Mouse (Mus musculus): ENCODE measurements around the gene Carns1.
A peak's percentile ranks its signal among the peaks of the same experiment; 100 is the strongest.

The Carns1 gene

GRCm38 (mm10) chr19:4202149-4202548, 26.9 kb upstream of the Carns1 start:
- no peak for DNase-seq (ENCODE audit: low read depth, low spot score)

- DNase-seq (ENCODE audit: low read depth, low spot score): peak; percentile 89
Observed at GRCm38 (mm10) chr19:4201291-4201909, 26.1 kb upstream of the Carns1 start, which contains the start of gene Rad9a. Rad9a (minus strand) TSS chr19:4201662.

GRCm38 (mm10) chr19:4197180-4197579, 21.9 kb upstream of the Carns1 start:
- DNase-seq (ENCODE audit: low read depth, low spot score): no peak

GRCm38 (mm10) chr19:4196548-4196947, 21.3 kb upstream of the Carns1 start:
- no peak for DNase-seq (ENCODE audit: low read depth, low spot score)

- DNase-seq (ENCODE audit: low read depth, low spot score): no peak
Observed at GRCm38 (mm10) chr19:4196048-4196447, 20.8 kb upstream of the Carns1 start.

- DNase-seq (ENCODE audit: low read depth, low spot score): no peak
Observed at GRCm38 (mm10) chr19:4194776-4195650, 19.7 kb upstream of the Carns1 start.

- no peak for DNase-seq (ENCODE audit: low read depth, low spot score)
Observed at GRCm38 (mm10) chr19:4194021-4194724, 18.9 kb upstream of the Carns1 start.

- no peak for DNase-seq (ENCODE audit: low read depth, low spot score)
Observed at GRCm38 (mm10) chr19:4193129-4193528, 17.9 kb upstream of the Carns1 start.

- DNase-seq (ENCODE audit: low read depth, low spot score): no peak
Observed at GRCm38 (mm10) chr19:4192251-4192985, 17.1 kb upstream of the Carns1 start.

GRCm38 (mm10) chr19:4191528-4192250, 16.4 kb upstream of the Carns1 start, which contains the start of gene Ppp1ca:
Ppp1ca (plus strand) TSS chr19:4192065.
- DNase-seq (ENCODE audit: low read depth, low spot score): peak; percentile 92

GRCm38 (mm10) chr19:4190831-4191334, 15.6 kb upstream of the Carns1 start, which contains the start of gene Tbc1d10c:
Tbc1d10c (minus strand) TSS chr19:4191284.
- no peak for DNase-seq (ENCODE audit: low read depth, low spot score)

GRCm38 (mm10) chr19:4189051-4189620, 13.9 kb upstream of the Carns1 start:
- DNase-seq (ENCODE audit: low read depth, low spot score): no peak

- DNase-seq (ENCODE audit: low read depth, low spot score): no peak
Observed at GRCm38 (mm10) chr19:4187303-4187702, 12.0 kb upstream of the Carns1 start.

- DNase-seq (ENCODE audit: low read depth, low spot score): no peak
Observed at GRCm38 (mm10) chr19:4184976-4185975, 10.0 kb upstream of the Carns1 start.

- DNase-seq (ENCODE audit: low read depth, low spot score): no peak
Observed at GRCm38 (mm10) chr19:4183689-4184088, 8.4 kb upstream of the Carns1 start.

GRCm38 (mm10) chr19:4181892-4182291, 6.6 kb upstream of the Carns1 start:
- no peak for DNase-seq (ENCODE audit: low read depth, low spot score)

- no peak for DNase-seq (ENCODE audit: low read depth, low spot score)
Observed at GRCm38 (mm10) chr19:4180411-4180810, 5.1 kb upstream of the Carns1 start.

- DNase-seq (ENCODE audit: low read depth, low spot score): no peak
Observed at GRCm38 (mm10) chr19:4172925-4173324, 2.4 kb downstream of the Carns1 start.
